Mouse (Mus musculus) 3134 (cell line): ENCODE data around the gene Itfg1.

Experiments used
- DNase-seq: peaks from one replicate; pipeline ENCODE4 v3.0.0-alpha.2; 2011; ENCODE audit warnings: low spot score; ENCODE audit not compliant: insufficient read length; ENCODE audit errors: extremely low read depth

Itfg1 gene

GRCm38 (mm10) chr8:85745053-85745452 lies 95.7 kb downstream of the Itfg1 start:
- DNase-seq: no peak

GRCm38 (mm10) chr8:85730545-85730944 lies 110.2 kb downstream of the Itfg1 start:
- DNase-seq: no peak

GRCm38 (mm10) chr8:85717271-85717670 lies 123.5 kb downstream of the Itfg1 start:
- DNase-seq: no peak

GRCm38 (mm10) chr8:85716696-85717095 lies 124.0 kb downstream of the Itfg1 start:
- no peak for DNase-seq

GRCm38 (mm10) chr8:85706988-85707387 lies 133.7 kb downstream of the Itfg1 start:
- no peak for DNase-seq

- DNase-seq: peak; percentile 75
Observed at GRCm38 (mm10) chr8:85700751-85701351, 139.9 kb downstream of the Itfg1 start, which contains the start of gene Neto2. TSS of gene Neto2 (minus strand) at chr8:85700924.

- peak; percentile 77 for DNase-seq
Observed at GRCm38 (mm10) chr8:85700101-85700750, 140.5 kb downstream of the Itfg1 start.

- peak; percentile 15 for DNase-seq
Observed at GRCm38 (mm10) chr8:85699051-85699450, 141.7 kb downstream of the Itfg1 start.
